Mouse (Mus musculus) CD4-positive naive resting alpha-beta T cell, adult 57 days (primary cell): Measurements from ENCODE around the gene Olfr855. TPM values are rescaled to one million over a fixed set of nuclear protein-coding genes. Genes with fewer than 3 reads are reported as not detected.

Experiments
- total RNA-seq: library from RNA; stranded (reverse); gene quantifications from one replicate; pipeline ENCODE4 v1.2.4, GENCODE M21; 2023

Gene Olfr855
- total RNA-seq = not detected

GRCm38 (mm10) chr9:19582317-19582716 lies at the start of gene Olfr855:
Olfr855 (plus strand) TSS chr9:19582617.

GRCm38 (mm10) chr9:19540976-19541375 lies 41.4 kb upstream of the Olfr855 start, which contains the start of gene Olfr853:
Olfr853 (minus strand) TSS chr9:19541076.

GRCm38 (mm10) chr9:19567282-19567681 lies 15.1 kb upstream of the Olfr855 start, which contains the start of gene Olfr854:
Olfr854 (minus strand) TSS chr9:19567382.

GRCm38 (mm10) chr9:19621843-19622822 lies 39.7 kb downstream of the Olfr855 start, which contains the start of gene Zfp317:
Zfp317 (plus strand) TSS chr9:19622102.

Other genes with a start within 250 kb of the Olfr855 start
- gene Olfr845, start 246.2 kb upstream of the Olfr855 start, total RNA-seq = not detected
- gene Olfr846, start 218.6 kb upstream of the Olfr855 start, total RNA-seq = not detected
- gene Olfr847, start 203.9 kb upstream of the Olfr855 start, total RNA-seq = not detected
- not detected for gene Olfr849, start 142.4 kb upstream of the Olfr855 start, total RNA-seq
- gene Olfr850, start 104.4 kb upstream of the Olfr855 start, total RNA-seq = not detected
- gene Olfr851, start 89.3 kb upstream of the Olfr855 start, total RNA-seq = not detected
- gene Olfr853, start 41.5 kb upstream of the Olfr855 start, total RNA-seq = not detected
- not detected for gene Olfr854, start 15.2 kb upstream of the Olfr855 start, total RNA-seq
- gene Zfp317, start 39.5 kb downstream of the Olfr855 start, total RNA-seq = 33.9 TPM
- not detected for gene Olfr857, start 126.8 kb downstream of the Olfr855 start, total RNA-seq
- gene Olfr58, start 197.7 kb downstream of the Olfr855 start, total RNA-seq = not detected
- gene Olfr859, start 222.3 kb downstream of the Olfr855 start, total RNA-seq = not detected